Mouse (Mus musculus) frontal cortex, postnatal 36 days (tissue): Measurements from ENCODE around the gene Dsp.

Source experiments
- DNase-seq, 2 experiments: peaks; one replicate each; pipeline ENCODE4 v3.0.0; 2022; ENCODE audit warnings: low spot score in 2 of 2

The Dsp gene

GRCm38 (mm10) chr13:38151069-38151588, at the start of gene Dsp:
TSS of gene Dsp (plus strand) at chr13:38151294.
- peak; percentile 17 to 19 for DNase-seq

DNA sequence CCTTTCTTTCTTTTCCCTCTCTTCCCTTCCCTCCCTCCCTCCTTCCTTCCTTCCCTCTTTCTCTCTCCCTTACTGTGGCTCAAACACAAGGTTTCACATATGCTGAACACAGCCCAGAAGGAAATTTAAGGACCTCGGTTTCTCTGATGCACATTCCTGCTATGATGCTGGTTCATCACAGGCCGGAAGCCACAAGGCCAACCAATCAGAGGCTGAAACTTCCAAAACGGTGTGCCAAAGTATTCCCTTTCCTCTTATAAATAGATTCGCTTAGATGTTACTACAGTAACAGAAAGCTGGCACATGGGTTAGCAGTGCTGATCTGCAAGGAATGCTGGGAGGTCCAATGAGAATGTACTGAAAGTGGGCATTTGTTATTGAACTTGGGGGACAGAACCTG, 47.7 kb upstream of the Dsp start:
- DNase-seq, result no peak

DNA sequence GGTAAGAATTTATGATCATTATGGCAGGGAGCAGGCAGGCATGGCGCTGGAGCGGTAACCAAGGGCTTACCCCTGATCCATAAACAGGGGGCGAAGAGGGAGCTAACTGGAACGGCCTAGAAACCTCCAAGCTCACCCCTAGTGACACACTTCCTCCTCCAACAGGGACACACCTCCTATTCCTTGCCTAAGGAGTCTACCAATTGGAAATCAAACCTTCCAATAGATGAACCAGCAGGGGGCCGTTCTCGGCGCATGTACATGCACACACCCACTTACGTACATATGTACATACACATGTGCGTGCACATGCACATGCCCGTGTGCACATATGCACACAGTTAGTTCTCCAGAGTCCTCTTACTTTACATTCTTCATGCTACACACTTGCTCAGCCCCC, 46.6 kb upstream of the Dsp start:
- no peak for DNase-seq

GRCm38 (mm10) chr13:38109081-38109480, 42.0 kb upstream of the Dsp start:
- no peak for DNase-seq

DNA sequence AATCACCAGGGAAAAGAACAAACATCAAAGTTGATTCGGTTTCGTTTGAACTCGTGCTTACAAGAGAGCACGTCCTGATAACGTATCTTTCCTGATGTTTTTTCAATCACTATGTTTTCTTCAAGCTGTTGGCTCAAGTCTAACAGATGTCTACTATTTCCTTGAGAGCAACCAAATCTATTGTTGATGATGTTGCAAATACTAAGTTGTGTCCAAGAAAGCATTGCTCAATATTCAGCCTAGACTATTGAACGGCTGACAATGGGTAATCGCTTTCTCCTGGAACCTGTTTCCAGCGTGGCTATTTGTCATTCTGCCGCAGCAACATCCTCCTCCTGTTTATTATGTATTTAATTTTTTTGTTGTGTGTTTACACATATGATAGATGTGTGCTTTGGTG, 28.8 kb upstream of the Dsp start:
- no peak for DNase-seq

GRCm38 (mm10) chr13:38123666-38124065, 27.4 kb upstream of the Dsp start:
- DNase-seq, result no peak

DNA sequence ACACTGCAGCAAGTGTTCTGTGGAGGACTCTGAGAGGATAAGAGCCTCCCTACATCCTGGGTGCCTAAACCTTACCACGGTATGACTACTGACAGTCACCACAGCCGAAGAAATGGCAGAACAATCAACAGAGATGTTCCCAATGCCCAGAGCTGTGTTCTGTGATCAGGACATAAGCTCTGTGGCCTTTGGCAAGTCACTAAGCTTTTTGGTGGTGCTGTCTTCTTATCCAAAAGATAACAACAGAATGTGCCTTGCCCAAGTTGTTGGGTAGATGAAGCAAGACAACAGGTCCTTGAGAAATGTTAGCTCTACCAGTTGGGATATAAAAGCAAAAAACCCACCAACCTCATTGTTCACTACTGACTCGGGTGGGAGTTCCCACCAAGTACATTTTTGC, 23.4 kb upstream of the Dsp start:
- DNase-seq, result no peak

DNA sequence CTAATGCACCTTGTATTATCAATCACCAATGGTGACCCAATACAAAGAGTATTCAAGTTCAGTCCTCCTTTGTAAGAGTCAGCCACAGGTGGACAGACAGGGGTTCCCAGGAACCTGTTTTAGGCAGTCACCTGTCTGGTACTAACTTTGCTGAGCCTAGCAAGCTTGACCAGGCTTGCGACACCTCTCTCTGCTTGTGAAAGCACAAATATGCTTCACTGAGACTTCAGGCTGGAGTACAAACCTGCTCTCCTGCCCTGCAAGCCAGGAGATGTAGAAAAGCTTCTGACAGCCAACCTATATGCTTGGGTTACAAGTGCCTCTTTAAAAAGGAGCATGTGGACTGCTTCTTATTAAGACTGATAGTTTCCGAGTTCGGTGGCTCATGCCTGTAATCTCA, 22.8 kb upstream of the Dsp start:
- no peak for DNase-seq

- DNase-seq, result no peak
These were observed 21.6 kb upstream of the Dsp start for GRCm38 (mm10) chr13:38129492-38129891.

GRCm38 (mm10) chr13:38130116-38130515, 21.0 kb upstream of the Dsp start:
- DNase-seq, result no peak

DNA sequence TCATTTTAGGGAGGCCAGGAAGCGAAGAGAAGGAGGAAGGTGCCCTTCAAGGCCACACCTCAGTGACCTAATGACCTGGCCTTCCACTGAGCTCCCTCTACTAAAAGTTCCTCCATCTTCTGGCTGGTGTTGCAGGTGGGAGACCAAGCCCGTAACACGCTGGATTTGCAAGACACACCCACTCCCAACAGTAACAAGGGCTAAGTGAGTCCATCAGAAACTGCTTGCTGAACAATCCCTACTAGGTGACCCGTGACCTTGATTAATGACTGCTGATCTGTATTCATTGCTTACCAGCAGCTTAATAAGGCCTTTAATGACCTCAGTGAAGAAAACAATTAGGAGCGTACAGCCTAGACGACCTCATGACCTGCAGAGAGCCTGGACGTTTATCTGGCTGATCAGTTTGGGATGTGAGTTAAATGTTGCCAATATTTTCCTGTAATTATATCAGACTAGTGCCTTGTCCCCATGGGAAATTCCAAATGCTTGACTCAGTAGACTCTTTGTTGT, 18.0 kb upstream of the Dsp start:
- DNase-seq, result no peak

- DNase-seq, result no peak
These were observed 10.6 kb upstream of the Dsp start for GRCm38 (mm10) chr13:38140521-38140920.

- DNase-seq, result peak in 1 of 2 experiments; percentile 1
These were observed 6.0 kb upstream of the Dsp start for GRCm38 (mm10) chr13:38144962-38145713.

DNA sequence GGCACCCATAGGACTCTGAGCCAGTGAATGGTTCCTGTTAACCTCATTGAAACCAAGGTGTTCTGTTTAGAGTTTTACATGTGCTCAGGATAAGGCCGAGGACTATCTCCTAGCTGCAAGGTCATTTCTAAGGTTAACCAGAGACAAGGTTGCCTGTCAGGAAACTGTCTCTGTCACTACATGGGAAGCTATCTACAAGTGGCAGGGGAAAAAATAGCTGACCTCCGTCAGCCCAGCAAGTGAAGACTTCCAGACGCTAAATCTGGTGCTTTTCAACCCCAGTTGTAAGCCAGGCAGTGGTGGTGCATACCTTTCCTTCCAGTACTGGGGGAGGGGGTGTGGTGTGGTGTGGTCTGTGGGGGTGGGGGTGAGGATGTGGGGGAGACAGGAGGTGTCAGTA, 2.7 kb upstream of the Dsp start:
- no peak for DNase-seq

DNA sequence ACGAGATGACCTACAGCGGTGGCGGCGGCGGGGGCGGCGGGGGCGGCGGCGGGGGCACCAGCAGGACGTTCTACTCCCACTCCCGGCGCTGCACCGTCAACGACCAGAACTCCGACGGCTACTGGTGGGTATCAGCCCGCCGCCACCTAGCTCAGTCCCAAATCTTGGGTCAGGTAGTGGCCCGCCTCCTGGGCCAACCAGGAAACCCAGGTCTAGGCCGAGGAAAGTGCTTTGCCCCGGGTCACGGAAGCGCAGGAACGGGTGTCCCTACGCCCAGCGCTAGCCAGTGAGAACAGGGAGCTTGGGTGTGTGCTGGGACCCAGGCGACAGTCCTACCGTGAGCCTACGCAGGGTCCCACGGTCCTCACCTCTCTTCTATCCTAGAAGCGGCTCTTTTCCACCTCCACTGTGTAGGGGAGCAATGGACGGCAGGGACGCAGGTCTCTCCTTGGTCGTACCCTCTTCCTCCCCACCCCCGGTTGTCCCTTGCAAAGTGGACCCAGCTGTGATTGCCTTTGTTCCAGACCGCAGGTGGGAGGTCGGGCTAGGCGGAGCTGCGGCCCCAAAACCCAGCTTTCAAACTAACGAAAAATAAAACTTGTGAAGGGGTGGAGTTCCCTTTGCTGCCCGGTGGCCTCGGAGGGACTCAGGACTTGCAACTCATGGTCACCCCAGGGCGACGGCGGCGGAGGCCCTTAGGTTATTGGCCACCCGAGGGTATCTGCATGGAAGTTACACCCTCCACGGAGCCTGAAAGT, 756 bp downstream of the Dsp start:
- DNase-seq, result peak in 1 of 2 experiments; percentile 1

DNA sequence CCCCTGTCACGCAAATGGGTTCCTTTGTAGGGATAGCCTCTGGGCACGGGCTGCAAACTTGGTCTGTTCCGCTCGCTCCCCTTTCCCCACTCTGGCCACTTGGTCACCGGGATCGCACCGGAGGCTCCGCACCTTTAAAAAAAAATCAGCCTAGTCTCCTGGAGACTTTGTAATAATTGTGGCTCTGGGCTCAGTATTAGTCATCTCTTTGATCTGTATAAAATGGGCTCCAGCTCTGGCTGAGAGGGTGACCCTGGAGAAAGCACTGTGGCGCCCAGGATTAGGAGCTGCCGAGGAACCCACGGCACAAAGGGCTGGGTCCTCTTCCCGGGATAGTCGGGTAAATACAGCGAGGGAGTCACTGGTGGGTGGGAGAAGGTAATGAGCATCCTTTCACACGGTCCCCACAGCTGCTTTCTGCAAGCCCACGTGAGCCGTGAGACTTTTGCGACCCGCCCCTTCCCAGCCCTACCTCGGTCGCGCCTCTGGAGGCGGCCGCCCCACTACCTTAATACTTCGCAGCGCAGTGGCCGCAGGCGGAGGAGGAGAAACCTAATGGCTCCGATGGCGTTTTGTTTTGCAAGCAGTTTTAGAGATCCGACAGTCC, 1.4 kb downstream of the Dsp start:
- peak in 1 of 2 experiments; percentile 2 for DNase-seq

DNA sequence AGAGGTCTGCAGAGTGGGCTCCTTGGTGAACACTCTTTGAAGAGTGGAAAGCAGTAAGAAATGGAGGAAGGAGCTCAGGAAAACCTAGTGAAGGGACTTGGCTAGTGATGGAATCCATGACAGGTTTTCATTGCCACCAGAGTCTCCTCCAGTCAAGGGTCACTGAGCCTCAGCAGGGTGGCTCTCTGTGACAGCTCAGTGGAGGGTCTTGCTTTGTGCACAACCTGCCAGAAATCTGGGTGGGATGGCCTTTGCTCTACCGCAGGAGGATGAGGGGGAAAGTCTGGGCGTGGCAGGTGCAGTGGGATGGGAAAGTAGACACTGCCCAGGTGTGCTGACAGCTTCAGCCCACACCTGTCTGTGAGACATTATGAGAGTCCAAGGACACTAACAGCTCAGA, 4.4 kb downstream of the Dsp start:
- no peak for DNase-seq

- no peak for DNase-seq
These were observed 6.5 kb downstream of the Dsp start for GRCm38 (mm10) chr13:38157635-38158034.

DNA sequence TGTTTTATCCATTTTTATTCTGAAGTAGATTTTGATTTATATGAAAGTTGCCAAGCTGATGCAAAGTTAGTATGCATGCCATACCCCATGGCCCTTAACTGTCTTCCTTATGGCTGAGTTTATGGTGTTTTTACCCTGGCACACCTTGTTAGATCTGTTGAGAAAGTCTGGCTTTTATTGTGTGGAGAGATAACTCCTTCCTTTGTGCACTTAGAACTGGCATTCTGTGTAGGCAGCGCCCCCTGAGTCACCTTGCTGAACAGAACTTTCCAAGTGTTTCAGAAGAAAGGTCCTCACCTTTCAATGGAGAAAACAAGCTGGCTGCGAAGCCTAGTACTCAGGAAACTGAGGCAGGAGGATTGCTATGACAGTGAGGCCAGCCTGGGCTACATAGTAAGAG, 10.9 kb downstream of the Dsp start:
- DNase-seq, result no peak

GRCm38 (mm10) chr13:38162668-38163067, 11.6 kb downstream of the Dsp start:
- peak in 1 of 2 experiments; percentile 6 for DNase-seq

DNA sequence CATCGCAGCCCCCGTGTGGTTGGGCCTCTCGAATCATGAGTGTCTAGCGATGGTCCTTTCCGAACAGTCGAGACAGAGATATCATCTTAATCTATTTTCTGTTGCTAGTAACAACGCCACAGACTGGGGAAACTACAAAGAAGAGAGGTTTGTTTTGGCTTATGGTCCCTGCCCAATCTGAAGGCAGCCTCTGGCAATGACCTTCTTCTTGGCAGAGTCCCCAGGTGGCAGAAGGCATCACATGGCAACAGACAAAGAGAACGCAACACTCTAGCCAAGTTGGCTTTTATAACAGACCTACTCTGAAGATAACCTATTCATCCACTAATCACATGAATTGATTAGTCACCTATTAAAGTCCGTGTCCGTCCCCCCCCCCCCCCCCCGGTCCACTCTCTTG, 13.8 kb downstream of the Dsp start:
- no peak for DNase-seq

- no peak for DNase-seq
These were observed 16.0 kb downstream of the Dsp start for GRCm38 (mm10) chr13:38167056-38167455.
